Mouse (Mus musculus) left cerebral cortex, postnatal 10 days (tissue): ENCODE measurements at regions not wholly inside any gene's neighbourhood (a gene's known extent, or its start where the extent isn't known, plus 50 kb on each side); places are given as distances from the start of the nearest gene placed in this dataset.
A peak's percentile ranks its signal among the peaks of the same experiment; 100 is the strongest.

Experiments used
- DNase-seq, 2 experiments: peaks; one replicate each; pipeline ENCODE4 v3.0.0; 2021 to 2022; ENCODE audit warnings: low spot score in 2 of 2, mixed read lengths in 1 of 2; ENCODE audit errors: extremely low spot score in 1 of 2
- intact Hi-C: fragments of 180-260 bp; cut with DNase I; formaldehyde crosslinking; loops from one replicate; pipeline ENCODE4 v1.15.1; 2025

GRCm38 (mm10) chr17:68115599-68115998, 111.7 kb upstream of the Arhgap28 start:
- DNase-seq = no peak
- intact Hi-C loops = no loop called here

DNA sequence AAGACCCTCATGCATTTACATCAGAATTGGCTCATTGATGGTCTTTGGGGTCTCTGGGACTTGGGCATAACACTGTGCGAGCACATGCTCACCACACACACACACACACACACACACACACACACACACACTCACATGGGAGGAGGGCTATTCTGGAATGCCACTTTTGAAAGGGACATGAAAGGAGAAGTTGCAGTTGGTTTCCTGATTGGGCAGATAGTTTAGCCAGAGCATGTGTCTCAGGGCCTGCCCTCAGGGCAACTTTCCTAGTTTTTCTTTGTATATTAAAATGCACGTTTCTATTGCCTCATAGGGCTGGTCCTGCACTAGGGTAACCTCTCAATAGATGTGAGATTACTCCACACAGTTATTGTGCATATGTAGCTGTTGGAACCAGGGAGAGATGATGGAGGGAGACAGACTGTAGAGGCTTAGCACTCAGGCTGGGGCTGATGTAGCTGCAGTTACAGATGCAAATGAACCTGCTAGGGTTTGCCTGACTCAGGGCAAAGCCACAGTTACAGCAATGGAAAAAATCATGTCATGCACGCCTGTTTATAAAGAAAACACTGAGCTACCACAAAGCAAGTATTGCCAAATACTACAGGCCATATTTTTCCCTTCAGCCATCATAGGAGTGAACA, 115.3 kb upstream of the Arhgap28 start:
- no peak for DNase-seq
- intact Hi-C loops = no loop called here

DNA sequence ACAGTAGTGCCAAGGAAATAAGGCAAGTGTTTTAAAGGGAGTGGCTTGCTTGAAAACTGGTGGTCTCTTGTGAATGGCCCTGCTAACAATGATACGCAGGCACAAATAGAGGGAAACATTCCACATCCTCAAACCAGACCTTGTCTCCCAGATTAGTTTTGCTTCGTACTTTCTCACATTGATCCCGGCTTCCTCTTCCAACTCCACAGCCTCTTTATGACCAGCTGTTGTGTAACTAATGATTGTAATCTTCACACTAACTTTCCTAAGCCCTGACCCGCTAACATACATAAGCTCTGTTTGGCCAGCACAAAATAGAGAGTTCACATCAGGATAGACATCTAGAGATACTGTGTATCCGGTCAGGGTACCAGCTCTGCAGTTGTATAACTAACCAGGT, 116.3 kb upstream of the Arhgap28 start:
- no peak for DNase-seq
- intact Hi-C loops = no loop called here

DNA sequence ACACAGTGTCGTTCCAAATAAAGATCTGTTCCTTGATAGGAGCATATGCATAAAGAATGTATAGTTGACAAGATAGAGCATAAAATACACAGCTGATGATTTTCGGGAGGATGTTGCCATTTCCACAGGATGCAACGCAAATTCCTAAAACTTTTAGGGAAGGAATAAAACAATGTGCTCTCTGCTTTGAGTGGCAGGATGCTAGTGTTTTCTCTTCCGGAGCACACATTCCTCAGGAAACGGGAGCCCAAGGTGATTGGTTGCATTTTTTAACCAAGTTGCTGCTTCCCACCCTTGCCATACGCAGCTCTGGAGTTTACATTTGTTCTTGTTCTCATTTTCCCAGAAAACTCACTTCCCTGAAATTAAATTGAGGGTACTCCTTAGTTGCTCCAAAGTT, 116.8 kb upstream of the Arhgap28 start:
- DNase-seq = no peak
- intact Hi-C loops = no loop called here

DNA sequence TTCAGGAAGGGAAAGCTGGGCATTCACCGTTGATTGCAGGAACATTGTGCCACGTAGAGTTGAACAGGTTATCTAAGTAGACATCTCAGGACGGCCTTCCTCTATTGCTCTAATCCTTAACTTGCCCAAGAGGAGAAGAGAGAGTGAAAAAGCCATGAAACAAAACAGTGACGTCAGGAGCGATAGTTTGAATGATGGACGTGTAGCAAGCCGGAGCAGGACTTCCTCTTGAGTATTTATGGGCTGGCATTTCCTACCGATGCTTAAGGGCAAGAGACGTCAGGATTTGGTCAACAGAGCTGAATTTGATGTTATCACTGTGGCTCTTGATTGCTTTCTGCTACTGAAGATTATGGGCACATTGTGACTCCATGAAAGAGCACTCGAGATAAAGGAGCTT, 130.5 kb upstream of the Arhgap28 start:
- intact Hi-C loops = no loop called here
- DNase-seq = no peak

DNA sequence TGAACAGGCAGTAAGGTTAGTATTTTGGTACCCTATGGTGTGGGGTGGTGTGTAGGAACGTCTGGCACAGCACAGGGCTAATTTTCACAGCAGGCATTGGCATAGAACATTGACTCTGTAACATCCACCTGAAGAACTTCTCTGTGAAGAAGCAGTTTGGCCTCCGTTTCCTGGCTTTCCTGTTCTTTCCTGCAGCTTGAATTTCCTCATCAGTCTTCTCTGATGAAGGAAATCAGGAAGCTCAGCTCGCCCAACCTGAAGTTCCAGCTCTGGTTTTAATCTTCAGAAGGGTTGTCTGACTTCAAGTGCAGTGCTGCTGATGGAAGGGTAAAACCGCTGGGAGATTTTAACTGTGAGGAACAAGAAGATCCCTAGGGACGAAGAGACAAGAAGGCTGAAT, 131.5 kb upstream of the Arhgap28 start:
- intact Hi-C loops = no loop called here
- DNase-seq = no peak

GRCm38 (mm10) chr17:68143307-68143706, 130.3 kb upstream of the L3mbtl4 start:
- DNase-seq = no peak
- intact Hi-C loops = no loop called here

DNA sequence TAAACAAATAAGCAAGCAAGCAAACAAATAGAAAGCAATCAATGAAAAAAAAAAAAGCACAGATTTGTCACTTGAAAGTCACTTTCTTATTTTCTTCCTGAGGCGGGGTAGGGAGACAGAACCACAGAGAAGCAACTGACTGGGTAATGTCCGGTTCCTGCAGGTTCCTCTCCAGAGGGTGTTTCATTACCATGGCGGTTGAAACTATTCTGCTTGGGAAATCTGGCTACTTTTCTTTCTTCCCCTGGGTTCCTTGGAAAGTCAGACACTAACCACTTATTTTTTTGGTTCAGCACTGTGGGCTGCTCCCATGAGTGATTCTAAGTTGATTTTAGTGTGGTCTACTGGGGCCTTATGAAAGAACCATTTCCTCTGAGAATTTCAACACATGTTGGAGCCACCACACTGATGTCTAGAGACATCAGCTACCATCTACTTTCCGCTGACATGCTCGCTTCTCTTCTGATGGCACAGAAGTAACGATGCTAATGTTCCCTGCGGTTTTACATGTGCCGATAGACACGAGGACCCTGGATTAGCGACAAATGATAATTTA, 124.3 kb upstream of the L3mbtl4 start:
- intact Hi-C loops = no loop called here
- no peak for DNase-seq

DNA sequence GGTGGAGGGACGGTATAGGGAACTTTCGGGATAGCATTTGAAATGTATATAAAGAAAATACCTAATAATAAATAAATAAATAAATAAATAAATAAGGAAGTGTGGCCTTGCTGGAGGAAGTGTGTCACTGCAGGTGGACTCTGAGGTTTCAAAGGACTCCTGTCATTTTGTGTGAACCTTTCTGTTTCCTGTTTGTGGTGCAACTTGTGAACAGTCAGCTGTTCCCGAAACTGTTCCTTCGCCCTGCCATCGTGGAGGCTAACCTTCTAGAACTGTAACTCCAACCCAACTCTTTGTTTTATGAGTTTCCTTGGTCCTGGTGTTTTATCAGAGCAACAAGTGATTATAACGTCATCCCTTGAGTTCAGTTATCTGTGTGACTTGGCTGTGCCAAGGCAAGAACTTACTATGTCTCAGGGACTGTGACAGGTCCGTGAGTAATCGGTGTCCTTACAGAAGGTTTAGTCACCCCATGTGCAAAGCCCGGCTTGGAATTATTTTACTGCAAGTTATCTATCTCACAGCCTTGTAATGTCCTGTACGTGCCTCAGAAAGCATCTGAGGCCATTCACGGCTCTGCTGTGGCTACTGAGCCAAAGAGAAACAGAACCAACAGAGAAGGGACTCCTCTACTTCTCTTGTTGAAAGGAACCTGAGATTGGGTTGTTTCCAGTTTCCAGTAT, 121.0 kb upstream of the L3mbtl4 start:
- DNase-seq = no peak
- intact Hi-C loops = loop anchor here (10.0 kb wide), 1 partner anchor 148 kb away; the partner anchor contains the start of gene Arhgap28

GRCm38 (mm10) chr17:68154879-68155278, 118.7 kb upstream of the L3mbtl4 start:
- intact Hi-C loops = loop anchor here (10.0 kb wide), 1 partner anchor 150 kb away; the partner anchor contains the start of gene Arhgap28
- no peak for DNase-seq

GRCm38 (mm10) chr17:68158172-68158651, 115.4 kb upstream of the L3mbtl4 start:
- no peak for DNase-seq
- intact Hi-C loops = loop anchor here (10.0 kb wide), 1 partner anchor 153 kb away; the partner anchor contains the start of gene Arhgap28

GRCm38 (mm10) chr17:68161107-68161506, 112.5 kb upstream of the L3mbtl4 start:
- DNase-seq = no peak
- intact Hi-C loops = no loop called here

- intact Hi-C loops = no loop called here
- no peak for DNase-seq
Measured at GRCm38 (mm10) chr17:68163545-68163944, 110.1 kb upstream of the L3mbtl4 start.

- intact Hi-C loops = loop anchor here (1.0 to 5.0 kb wide), 2 partner anchors 252 to 297 kb away; no protein-coding TSS in a partner anchor
- no peak for DNase-seq
Measured at GRCm38 (mm10) chr17:68164666-68165065, 108.9 kb upstream of the L3mbtl4 start.

GRCm38 (mm10) chr17:68165171-68165825, 108.3 kb upstream of the L3mbtl4 start:
- no peak for DNase-seq
- intact Hi-C loops = loop anchor here (1.0 to 5.0 kb wide), 2 partner anchors 253 to 298 kb away; no protein-coding TSS in a partner anchor

DNA sequence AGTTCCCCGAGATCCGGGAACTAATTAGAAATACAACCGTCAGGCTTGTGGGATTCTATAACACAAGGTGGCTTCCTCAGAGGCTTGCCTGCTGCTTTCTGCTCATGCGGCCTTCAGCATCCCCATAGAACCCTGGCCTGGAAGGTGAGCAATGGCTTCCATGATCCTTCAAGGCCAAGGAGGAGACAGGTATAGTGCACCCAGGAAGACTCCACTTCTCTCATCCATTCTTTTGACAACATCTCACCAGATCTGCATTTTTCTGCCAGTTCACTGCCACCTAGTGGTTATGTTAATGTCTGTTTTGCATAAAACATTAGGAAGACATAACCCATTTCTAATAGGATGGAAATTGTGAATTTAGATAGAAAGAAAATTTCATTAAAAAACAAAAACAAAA, 107.2 kb upstream of the L3mbtl4 start:
- intact Hi-C loops = loop anchor here (5.0 kb wide), 1 partner anchor 299 kb away; no protein-coding TSS in a partner anchor
- peak in 1 of 2 experiments; percentile 40 for DNase-seq

- DNase-seq = no peak
- intact Hi-C loops = loop anchor here (10.0 kb wide), 1 partner anchor 942 kb away; no protein-coding TSS in a partner anchor
Measured at GRCm38 (mm10) chr17:68172838-68173237, 100.8 kb upstream of the L3mbtl4 start.

- peak in 1 of 2 experiments; percentile 38 for DNase-seq
- intact Hi-C loops = loop anchor here (5.0 to 10.0 kb wide), 2 partner anchors 696 to 938 kb away; no protein-coding TSS in a partner anchor
Measured at GRCm38 (mm10) chr17:68176611-68177165, 96.9 kb upstream of the L3mbtl4 start.

DNA sequence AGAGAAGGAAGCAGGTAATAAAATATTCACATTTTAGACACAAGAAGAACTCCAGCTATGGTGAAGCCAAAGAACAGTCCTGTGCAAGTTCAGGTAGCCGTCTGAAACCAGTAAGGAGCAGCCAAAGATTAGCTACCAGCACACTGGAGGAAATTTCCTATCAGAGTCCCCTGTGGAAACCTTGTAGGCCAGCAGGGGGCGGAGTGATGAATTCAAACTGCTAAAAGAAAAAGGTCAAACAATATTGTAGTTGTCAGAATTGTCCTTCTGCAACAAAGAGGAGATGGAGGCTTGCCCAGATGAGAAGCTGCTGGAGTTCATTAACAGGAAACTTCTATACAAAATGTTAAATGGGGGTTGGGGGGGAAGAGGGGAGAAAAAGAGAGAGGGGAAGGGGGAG, 95.8 kb upstream of the L3mbtl4 start:
- peak in 1 of 2 experiments; percentile 37 for DNase-seq
- intact Hi-C loops = loop anchor here (5.0 to 10.0 kb wide), 2 partner anchors 694 to 937 kb away; no protein-coding TSS in a partner anchor
